Mouse (Mus musculus) megakaryocyte progenitor cell, adult 5-6 weeks (primary cell): ENCODE measurements around the gene Ppp1r13l. TPM values are rescaled to one million over a fixed set of nuclear protein-coding genes. Genes with fewer than 3 reads are reported as not detected.

Source experiments
- ATAC-seq: replicated peaks from 2 replicates; pipeline ENCODE4 v1.8.0; 2016; ENCODE audit warnings: mild to moderate bottlenecking, moderate TSS enrichment, inconsistent platforms; ENCODE audit not compliant: poor library complexity
- total RNA-seq, 2 experiments: library from RNA; stranded (forward) in 1 of 2; stranded (reverse) in 1 of 2; fragments of 157-497, 149-512 nt in 1 of 2; fragments of 200-1000 nt in 1 of 2; gene quantifications; 2 replicates each; pipeline versions ENCODE4 v1.2.3 to v1.2.4; 2015 to 2017

The Ppp1r13l gene
- total RNA-seq, 2 experiments from 2014 or later: 1.2 to 7.2 TPM

DNA sequence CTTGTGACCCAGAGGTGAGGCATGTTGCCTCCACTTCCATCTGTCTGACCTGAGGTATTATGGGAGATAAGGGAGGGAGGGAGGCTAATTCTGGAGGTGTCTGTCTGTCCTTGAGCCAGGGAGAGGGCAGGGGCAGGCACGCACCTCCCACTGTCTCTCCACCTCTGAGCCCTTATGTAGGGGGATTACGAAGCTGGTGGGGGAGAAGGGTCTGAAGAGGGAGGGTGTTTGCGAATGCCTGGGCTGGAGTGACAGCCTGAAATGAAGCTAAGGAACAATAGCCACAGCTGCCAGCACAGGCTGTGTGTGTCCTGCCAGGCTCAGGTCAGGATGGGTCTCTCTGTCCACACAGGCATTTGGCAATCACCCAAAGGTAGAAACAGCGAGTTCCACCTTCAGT, 2.7 kb downstream of the Ppp1r13l start:
- ATAC-seq: no peak

DNA sequence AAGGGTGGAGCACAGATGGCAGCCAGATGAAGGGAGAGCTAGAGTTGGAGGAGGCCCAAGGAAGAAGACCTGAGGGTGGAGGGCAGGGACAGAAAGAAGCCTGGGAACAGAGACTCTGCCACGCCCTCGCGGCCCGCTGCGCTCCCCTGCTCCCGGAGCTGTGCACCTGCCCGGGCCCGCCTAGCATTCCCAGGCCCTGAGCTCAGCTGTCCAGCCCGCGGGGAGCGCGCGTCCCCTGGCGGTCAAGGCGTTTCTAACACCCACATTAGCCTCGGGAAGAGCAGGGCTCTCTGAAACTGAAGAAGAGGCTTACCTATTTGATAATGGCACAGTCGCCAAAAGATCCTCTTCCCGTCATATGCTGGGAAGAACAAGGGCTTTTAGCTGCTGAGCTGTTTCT, 4.3 kb downstream of the Ppp1r13l start:
- peak; percentile 42 for ATAC-seq

DNA sequence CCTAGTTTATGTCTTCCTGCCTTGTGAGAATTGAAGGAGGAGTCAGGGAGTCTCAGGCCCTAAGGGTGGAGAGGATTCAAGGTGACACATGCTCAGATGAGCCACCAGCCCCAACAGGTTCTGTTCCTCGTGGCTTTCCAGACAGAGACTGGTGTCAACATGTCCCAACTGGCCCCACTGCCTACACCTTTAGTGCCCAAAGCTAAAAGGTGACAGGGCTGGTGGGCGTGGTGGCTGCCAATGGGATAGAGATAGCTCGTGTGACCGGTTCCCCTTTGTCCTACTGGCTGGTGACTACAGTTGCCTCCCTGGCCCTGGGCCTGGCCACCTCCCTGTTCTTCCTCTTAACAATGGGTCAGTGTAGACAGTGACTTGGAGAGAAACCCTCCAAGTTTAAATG, 5.8 kb downstream of the Ppp1r13l start:
- no peak for ATAC-seq

DNA sequence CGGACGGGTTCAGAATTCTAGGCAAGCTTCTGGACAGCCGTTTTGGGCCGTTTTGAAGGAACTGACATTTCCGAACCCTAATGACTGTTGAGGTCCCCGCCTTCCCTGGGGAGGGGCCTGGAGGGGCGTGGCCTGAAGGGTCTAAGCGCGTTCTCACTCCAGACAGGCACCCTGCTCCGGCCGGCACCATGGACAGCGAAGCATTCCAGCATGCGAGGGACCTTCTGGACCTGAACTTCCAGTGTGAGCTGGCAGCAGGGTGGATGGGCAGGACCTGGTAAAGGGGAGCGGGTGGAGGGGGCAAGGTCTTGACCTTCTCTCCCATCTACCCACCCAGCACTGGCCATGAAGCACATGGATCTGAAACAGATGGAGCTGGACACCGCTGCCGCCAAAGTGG, 8.8 kb downstream of the Ppp1r13l start:
- no peak for ATAC-seq

DNA sequence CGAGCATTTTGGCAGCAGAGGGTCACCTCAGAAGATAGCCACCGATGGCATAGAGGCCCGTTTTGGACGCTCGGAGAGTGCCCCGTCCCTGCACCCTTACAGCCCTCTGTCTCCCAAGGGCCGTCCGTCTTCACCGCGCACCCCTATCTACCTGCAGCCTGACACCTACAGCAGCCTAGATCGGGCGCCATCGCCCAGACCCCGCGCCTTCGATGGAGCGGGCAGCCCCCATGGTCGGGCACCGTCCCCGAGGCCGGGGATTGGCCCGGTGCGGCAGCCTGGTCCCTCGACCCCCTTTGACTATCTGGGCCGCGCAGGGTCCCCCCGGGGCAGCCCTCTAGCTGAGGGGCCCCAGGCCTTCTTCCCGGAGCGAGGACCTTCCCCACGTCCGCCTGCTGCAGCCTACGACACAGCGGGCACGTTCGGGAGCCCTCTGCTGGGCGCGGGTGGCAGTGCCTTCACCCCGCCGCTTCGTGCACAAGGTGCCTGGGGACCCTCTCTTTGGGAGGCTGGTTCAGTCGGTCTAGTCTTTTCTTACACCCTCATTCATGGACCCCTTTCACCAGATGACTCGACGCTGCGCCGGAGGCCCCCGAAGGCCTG, 10.4 kb downstream of the Ppp1r13l start:
- peak; percentile 97 for ATAC-seq

DNA sequence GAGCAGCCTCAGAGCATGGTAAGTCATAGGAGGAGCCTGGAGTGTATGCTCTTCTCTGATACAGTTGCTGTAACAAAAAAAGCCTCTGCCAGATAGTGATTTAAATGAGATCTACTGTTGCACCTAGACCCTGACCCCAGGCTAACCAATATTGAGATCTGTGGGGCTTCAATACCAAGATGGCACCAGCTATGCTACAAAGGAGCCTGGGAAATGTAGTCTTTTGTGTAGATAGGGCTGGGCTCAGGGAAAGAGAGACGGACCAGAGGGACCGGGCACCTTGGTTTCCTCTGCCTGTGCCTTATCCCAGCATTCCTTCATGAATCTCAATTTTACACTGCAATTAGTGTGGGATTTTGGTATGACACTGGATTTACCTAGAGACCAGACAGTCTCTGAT, 13.8 kb downstream of the Ppp1r13l start:
- no peak for ATAC-seq

DNA sequence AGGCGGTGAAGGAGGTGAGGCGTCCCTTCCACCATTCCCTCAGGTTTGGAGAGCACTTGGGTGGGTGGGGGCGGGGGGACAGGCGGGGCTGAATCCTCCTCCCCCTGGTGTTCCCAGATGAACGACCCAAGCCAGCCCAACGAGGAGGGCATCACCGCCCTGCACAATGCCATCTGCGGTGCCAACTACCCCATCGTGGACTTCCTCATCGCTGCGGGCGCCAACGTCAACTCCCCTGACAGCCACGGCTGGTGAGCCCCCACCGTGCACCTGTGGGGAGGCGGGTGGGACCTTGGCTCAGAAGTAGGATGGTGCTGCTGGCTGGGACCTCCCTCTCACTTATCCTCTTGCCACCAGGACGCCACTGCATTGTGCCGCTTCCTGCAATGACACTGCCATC, 15.8 kb downstream of the Ppp1r13l start:
- ATAC-seq: no peak

DNA sequence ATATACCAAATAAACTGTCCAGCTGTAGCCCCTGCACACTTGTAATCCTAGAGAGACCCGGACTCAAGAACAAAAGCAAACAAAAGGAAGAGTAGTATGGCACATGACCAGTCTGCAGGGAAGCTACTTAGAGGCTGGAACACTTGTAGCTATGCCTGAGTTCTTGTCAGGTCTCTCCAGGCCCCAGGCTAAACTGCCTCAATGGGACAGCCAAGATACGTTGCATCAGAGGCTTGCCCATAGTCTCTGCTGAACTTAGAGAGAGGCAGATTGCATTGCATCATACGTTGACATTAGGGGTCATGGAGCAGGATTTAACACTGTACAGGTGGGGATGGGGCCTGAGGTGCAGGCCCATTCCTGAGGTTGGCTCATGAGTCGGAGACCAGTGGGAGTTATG, 16.5 kb downstream of the Ppp1r13l start:
- ATAC-seq: no peak

DNA sequence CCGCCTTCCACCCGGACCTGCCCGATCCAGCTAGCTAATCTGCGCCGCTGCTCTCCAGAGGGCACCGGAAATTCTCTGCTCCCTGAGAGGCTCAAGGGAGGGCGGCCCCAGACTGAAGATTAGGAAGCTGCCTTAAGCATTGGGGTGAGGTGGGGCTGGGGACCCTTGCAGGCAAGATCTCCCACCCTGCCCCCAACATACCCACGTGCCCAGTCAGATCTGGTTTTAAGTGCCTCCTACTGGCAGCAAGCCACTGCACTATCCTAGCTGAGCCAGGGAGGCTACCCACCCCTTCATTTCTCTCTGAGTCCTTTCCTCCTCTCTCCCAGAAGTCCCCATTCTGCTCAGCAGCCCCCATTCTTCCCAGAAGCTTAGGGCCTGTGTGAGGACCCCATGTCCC, 18.5 kb downstream of the Ppp1r13l start:
- ATAC-seq: no peak

DNA sequence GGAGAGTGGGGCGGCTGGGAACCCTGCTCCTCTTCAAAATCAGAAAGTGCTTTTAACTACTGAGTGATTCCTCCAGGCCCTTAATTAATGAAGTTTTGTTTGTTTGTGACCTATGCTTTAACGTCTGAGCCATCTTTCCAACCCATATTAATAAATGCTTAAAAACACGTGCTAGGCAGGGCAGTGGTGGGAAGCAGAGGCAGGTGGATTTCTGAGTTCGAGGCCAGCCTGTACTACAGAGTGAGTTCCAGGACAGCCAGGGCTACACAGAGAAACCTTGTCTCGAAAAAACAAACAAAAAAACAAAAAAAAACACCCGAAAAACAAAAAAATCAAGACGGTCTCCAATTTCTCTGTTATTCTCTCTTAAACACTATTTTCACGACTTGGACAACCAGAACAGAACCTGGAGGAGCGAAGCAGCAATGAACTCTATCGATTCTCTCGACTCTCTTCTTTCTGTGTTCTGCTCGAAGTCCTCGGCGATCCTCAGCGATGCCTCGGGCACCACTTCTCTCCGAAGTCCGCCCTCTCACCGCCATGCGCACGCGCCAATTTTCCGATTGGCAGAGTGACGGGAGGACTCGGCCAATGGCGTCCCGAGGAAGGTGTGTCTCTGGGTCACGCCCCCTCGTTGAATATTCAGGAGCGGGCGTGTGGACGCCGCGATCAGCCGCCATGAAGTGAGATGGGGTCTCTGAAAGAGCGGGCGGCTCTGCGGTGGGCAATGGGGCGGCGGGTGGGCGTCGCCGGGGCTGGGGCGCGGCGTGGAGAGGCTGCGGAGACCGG, 22.0 kb downstream of the Ppp1r13l start, which contains the start of gene Ercc2:
Gene Ercc2 (plus strand): TSS at position 634 of the 789 bp plus-strand sequence.
- peak; percentile 99 for ATAC-seq

DNA sequence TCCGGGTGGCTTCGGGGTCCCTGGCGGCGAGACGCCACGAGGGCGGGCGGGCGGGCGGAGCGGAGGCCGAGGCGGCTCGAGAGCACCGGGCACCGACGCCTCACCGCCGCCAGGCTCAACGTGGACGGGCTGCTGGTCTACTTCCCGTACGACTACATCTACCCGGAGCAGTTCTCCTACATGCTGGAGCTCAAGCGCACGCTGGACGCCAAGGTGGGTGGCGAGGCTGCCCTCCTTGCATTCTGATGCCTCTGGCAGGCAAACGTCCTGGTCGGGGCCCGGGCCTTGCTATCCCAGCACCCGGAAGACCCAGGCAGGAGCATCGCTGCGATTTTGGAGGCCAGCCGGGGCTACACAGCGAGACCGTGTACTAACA, 22.6 kb downstream of the Ppp1r13l start:
- peak; percentile 49 for ATAC-seq

DNA sequence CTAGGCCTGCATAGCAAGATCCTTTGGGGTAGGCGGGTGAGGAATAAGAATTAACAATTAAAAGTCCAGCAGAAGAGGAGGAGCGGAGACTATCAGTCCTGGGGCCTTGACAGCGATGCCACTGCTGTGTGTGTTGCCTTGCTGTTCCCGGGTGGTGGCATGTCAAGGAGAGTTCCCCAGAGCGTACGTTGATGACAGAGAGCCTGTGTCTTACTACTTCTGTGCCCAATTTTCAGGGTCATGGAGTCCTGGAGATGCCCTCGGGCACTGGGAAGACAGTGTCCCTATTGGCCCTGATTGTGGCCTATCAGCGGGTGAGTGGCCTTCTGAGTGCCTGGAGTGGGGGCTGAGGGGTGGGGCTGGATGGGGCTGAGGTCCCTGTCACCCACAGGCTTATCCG, 24.2 kb downstream of the Ppp1r13l start:
- no peak for ATAC-seq

DNA sequence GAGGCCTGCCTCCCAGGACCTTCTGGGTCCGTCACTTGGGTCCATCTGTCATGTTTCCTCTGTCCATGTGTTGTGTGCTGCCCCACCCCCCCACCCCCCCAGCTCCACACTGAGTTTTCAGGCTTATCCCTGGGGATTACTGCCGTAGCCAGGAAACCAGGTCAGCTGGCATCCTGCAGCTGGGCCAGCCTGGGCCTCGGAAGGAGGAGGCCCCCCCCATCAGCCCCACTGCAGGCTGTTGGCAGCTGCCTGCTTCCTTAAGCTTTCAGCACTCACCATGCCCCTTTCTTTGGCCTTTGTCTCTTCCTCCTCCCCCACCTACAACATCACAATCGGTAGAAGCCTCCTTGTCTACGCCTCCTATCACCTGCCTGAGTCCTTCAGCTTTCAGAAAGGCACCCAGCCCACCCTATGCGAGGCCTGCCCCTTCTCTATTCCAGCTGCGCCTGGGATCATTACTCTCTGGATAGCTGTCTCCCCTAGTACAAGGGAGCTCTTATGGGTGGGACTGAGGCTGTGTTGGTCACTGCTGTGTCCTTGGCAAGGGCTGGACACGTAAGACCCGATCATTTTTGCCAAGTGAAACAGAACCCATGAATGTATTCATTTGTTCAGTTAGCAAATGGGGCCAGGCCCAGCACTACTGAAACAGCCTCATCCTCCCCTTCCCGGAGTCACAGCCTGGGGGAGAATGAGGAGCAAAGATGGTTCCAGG, 29.3 kb downstream of the Ppp1r13l start:
- ATAC-seq: no peak

DNA sequence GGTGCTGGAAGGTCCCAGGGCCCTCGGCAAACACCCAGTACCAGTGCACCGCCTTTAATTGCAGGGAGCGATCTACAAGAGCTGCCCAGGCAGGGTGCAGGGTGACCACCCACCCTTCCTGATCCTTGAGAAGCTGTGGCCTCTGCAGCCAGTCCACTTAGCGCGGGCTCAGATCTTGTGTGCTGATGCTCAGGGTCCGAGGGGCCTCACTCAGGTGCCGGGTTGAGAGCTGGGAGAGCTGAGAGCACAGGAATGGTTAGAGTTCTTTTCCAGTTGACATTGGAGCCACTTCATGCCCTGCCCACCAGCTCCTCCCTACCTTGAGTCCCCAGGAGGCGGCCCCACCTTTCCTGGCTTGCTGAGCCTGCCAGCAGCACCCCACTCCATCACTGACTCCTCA, 34.9 kb downstream of the Ppp1r13l start:
- ATAC-seq: no peak

DNA sequence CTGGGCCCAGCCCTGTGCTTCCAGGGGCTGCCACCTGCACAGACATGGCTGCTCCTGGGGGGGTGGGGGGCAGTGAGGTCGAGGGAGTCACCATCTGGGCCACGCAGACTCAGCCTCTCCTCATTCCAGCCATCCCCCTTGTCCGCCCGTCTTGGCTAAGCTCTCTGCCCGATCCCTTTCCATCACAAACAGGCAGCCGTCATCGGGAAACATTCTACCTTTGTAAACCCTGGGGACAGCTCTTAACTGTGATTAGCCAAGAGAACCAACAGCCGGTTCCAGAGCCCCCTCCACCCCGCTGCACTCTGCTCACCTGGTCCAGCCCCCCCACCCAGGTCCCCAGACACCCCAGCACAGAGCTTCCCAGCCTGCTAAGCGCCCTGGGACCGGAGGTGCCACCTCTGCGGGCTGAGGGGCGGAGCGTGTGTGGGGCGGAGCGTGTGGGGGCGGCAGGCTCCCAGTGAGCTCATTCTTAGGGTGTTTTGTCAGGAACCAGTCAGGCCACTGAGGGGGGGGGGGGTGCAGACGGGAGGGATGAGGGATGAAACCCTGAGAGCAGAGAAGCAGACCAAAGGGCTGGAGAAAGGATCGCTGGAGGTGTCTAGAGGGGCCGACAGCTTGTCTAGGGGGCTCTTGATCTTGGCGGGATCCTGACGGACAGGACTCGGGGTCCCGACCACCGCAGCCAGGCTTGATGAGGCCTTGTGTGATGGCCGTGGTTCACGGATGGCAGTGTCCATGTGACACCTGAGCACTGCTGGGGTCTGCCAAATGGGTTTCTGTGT, 40.1 kb downstream of the Ppp1r13l start:
- peak; percentile 70 for ATAC-seq

DNA sequence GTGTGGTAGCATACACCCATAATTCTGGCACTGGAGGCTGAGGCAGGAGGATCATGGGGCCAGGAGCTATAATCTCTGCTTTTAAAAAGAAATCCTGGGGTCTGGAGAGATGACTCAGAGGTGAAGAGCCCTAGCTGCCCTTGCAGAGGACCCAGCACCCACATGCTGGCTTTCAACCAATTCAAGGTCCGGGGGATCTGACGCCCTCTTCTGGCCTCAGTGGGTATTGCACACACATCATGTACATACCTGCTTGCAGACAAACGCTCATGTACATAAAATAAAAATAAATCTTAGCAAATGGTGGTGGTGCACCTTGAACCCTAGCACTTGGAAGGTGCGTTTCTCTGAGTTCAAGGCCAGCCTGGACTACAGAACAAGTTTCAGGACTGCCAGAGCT, 41.4 kb downstream of the Ppp1r13l start:
- ATAC-seq: no peak

DNA sequence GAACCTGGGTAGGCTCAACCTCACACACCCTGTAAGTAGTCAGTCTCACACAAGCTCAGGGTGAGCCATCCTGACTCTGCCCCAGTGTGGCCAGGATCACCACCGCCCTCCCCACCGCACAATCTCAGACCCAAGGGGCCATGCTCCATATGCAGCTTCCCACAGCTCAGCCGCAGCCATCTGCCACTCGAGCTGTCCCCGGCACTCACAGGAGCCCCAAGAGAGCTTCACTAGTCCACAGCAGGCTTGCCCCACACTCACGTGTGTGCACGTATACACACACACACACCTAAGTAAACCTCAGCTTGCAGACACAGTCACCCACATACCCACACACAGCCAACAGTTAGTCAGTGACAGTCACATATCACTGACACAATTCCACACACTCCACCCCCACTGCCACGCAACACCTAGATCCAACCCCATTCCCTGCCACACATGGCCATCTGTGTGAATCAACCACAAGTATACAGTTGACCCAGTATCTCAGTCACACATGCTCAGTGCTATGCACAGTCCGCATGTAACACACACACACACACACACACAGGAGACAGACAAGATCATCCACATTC, 43.1 kb downstream of the Ppp1r13l start:
- no peak for ATAC-seq

DNA sequence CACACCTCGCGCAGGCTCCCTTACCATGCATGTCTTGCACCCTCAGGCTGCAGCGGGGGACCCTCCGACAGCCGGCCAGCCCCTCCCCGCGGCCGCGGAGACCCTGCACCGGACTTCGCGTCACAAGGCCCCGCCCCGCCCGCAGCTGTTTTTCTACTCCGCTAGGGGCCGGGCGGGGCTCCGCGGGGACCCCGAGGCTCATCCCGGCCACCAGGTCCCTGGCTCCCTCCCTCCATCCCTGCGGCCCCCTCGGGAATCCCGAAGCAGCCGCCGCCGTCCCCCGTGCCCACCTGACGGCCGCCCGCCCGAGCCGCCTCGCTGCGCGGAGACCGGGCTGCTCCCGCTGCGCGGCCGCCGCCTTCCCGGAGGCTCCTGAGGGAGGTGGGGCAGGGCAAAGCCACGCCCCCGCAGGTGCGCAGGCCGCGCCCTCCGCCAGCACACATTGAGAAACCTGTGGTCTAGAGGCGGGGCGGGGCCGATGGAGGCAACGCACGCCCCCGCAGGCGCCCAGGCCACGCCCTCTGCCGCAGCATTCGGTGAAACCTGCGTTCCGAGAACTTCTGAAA, 44.3 kb downstream of the Ppp1r13l start, which contains the start of gene Klc3:
Gene Klc3 (minus strand): TSS at position 374 of the 566 bp plus-strand sequence.
- ATAC-seq: peak; percentile 67

DNA sequence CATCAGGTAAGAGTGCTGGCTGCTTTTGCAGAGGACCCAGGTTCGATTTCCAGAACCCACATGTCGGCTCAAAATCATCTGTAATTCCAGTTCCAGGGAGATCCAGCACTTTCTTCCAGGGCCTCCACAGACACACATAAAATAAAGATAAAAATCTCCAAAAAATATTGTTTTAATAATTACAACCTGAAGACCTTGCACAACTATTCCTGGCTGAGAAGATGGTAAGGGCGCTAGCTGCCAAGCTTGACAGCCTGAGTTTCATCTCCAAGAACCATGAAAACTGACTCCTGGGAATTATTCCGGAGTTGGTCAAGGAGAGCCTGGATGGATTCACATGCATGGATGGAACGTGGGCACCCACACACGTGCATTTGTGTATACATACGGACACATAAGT, 44.9 kb downstream of the Ppp1r13l start, which contains the start of gene Ckm:
Gene Ckm (plus strand): TSS at position 301 of the 400 bp plus-strand sequence.
- ATAC-seq: no peak

DNA sequence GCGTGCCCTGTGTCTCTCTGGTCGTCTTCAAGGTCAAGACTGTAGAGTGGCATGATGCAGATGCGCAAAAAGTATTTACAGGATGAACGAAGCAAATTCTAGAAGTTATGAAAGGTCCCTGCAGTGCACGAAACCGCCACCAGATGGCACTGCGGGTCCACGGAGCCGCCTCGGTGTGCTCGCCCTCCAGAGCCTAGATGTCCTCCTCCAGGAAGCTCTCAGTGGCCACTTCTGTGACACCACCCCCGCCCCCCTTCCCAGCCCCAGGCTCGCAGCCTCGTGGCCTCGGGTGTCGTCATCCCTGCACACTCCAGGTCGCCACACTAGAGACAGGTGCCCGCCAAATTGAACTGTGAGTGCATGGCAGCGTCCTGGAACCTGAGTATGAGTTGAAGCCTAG, 45.9 kb downstream of the Ppp1r13l start:
- ATAC-seq: peak; percentile 93
